ENCODE assay signal across 11 mouse cellular contexts in the genomic region with DNA sequence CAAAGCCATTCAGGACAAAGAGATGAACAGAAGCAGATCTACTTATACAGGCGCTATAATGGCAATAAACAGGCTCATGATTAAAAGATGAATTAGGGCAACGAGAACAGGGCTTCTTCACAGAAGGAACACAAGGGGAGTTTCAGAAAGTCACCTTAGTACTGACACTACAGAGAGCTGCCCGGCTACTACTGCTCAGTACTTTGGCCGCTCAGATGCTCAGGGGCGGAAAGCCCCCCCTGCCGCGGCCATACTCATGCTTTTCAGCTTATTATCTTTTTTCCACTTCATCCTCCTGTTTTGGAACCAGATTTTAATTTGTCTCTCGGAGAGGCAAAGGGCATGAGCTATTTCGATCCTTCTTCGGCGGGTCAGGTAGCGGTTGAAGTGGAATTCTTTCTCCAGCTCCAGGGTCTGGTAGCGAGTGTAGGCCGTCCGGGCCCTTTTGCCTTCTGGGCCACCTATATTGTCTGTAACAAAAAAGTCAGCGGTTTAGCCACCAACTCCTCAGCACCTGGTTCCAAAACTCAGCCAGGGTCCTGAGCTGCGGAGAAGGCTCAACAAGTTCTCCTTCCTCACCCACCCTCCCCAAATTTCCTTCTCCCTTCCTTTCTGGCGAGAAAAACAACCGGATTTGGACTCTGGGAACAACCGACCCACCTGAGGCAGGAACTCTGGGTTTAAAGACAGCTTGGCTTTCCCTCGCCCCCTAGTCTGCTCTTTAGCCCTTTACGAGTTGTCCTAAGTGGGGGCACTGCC. TPM values are rescaled to one million over a fixed set of nuclear protein-coding genes. Genes with fewer than 3 reads are reported as not detected.
DNase-seq lines count a peak whose midpoint lies in the region; ATAC-seq and TF ChIP-seq lines count a peak whose summit lies in the region.
"Had no signal": no experiment of that assay in that cellular context is flagged by ENCODE, and none has a peak within 500 bp of the region (broad histone marks: within the 10 kb centered on the region; RNA-seq: fewer than 3 reads in every experiment).

No protein-coding gene starts in this region.

- TF ChIP-seq CTCF in gastrocnemius, adult 2 months (IDR thresholded peaks at IDR 0.05) = no peak

- H3K4me1 ChIP-seq in intestine, embryonic 15.5 days (replicated peaks) = peaks cover 16% of the 10 kb centered on the region
- no peaks in the 10 kb centered on the region for H3K4me1 ChIP-seq in liver, embryonic 16.5 days (ENCODE audit: control insufficient read depth, low read depth, low read length)

- peak overlapping the region; percentile 82 for H3K27ac ChIP-seq in gastrocnemius, adult 2 months
- 0 out of 2 replicates have a peak overlapping the region, but pooled peaks have one; percentile 52 for H3K27ac ChIP-seq in intestine, embryonic 15.5 days
- no peak overlapping the region for H3K27ac ChIP-seq in liver, embryonic 16.5 days (ENCODE audit: low read length)

- peak overlapping the region; percentile 91 for H3K4me2 ChIP-seq in intestine, embryonic 15.5 days (replicated peaks)
- H3K4me2 ChIP-seq in liver, embryonic 16.5 days (ENCODE audit: low read depth, low read length) = no peak overlapping the region

- H3K27me3 ChIP-seq in intestine, embryonic 15.5 days (replicated peaks) = peaks cover 22% of the 10 kb centered on the region
- peaks cover 89% of the 10 kb centered on the region for H3K27me3 ChIP-seq in liver, embryonic 16.5 days (ENCODE audit: control insufficient read depth, insufficient read depth, low read depth, low read length)

- intact Hi-C loops in gastrocnemius, adult 2 months (cut with DNase I) = no loop called here

- WGBS in intestine, embryonic 15.5 days = 33% methylated on average over 22 of the region's 22 CpGs
- WGBS in liver, embryonic 16.5 days (ENCODE audit: insufficient replicate concordance) = 38% methylated on average over 22 of the region's 22 CpGs

- peak overlapping the region; percentile 81 for H3K9ac ChIP-seq in intestine, embryonic 15.5 days
- H3K9ac ChIP-seq in liver, embryonic 16.5 days (ENCODE audit: low read depth, low read length) = no peak overlapping the region

- DNase-seq in gastrocnemius, adult 2 months = no peak
- no peak for DNase-seq in gastrocnemius, postnatal 4 days (ENCODE audit: low spot score in 2 of 2)
- DNase-seq in ES-CJ7 (ENCODE audit: low read depth, low spot score) = peak; percentile 70
- DNase-seq in frontal cortex, postnatal 14 days (ENCODE audit: low spot score in 2 of 2) = no peak
- DNase-seq in thymus, postnatal 10 days (ENCODE audit: low spot score in 2 of 2) = no peak
- DNase-seq: thymus, adult 18-20 months had no signal

- peak overlapping the region; percentile 79 for H3K4me3 ChIP-seq in gastrocnemius, adult 2 months
- H3K4me3 ChIP-seq in intestine, embryonic 15.5 days (replicated peaks) = peak overlapping the region; percentile 60
- peak overlapping the region; percentile 48; the same call in 1 of the 2 replicates for H3K4me3 ChIP-seq in liver, embryonic 16.5 days (ENCODE audit: low read depth, low read length)

- ATAC-seq in intestine, embryonic 15.5 days = no peak
- ATAC-seq in liver, embryonic 16.5 days (ENCODE audit: low read depth) = no peak
- ATAC-seq in megakaryocyte, adult 5-6 weeks (ENCODE audit: poor library complexity, severe bottlenecking) = no peak

- no peaks in the 10 kb centered on the region for H3K9me3 ChIP-seq in intestine, embryonic 15.5 days
- H3K9me3 ChIP-seq in liver, embryonic 16.5 days (replicated peaks; ENCODE audit: control insufficient read depth, low read length) = no peaks in the 10 kb centered on the region

- H3K36me3 ChIP-seq in intestine, embryonic 15.5 days = no peaks in the 10 kb centered on the region
- no peaks in the 10 kb centered on the region for H3K36me3 ChIP-seq in liver, embryonic 16.5 days (ENCODE audit: control insufficient read depth, insufficient read depth)

RNA-seq across cellular contexts. Expression of a gene that starts 1.8 kb away (rescaled TPM):
- 1 to 10 TPM; 2.2 to 2.9 TPM for total RNA-seq in gastrocnemius, adult 2 months (2021)
- total RNA-seq in gastrocnemius, postnatal 4 days (2021) = 1 to 10 TPM; 4.4 to 5.1 TPM
- 22.9 and 25.1 TPM in 2 replicates for polyA plus RNA-seq in intestine, embryonic 15.5 days (2015; fragmentation: Nextera tagmentation; extraction: Ambion mirVana)
- polyA plus RNA-seq in liver, embryonic 16.5 days (2015; fragmentation: Nextera tagmentation; extraction: Ambion mirVana) = 0.26 and 0.68 TPM in 2 replicates
- 0.09 and 0.13 TPM in 2 replicates for total RNA-seq in megakaryocyte, adult 5-6 weeks (2015)
- total RNA-seq in megakaryocyte, adult 5-6 weeks (2017) = 0.18 TPM in 1 of 2 replicates, not detected in the other
- total RNA-seq: left cerebral cortex, postnatal 36 days; neutrophil, adult 5-6 weeks had no signal

RNA-seq across cellular contexts. Expression of a gene that starts 6.0 kb away (rescaled TPM):
- 1 to 10 TPM; 2.6 to 2.7 TPM for total RNA-seq in gastrocnemius, adult 2 months (2021)
- 1 to 10 TPM; 3.0 to 3.5 TPM for total RNA-seq in gastrocnemius, postnatal 4 days (2021)
- polyA plus RNA-seq in intestine, embryonic 15.5 days (2015; fragmentation: Nextera tagmentation; extraction: Ambion mirVana) = 2.2 and 2.3 TPM in 2 replicates
- not detected in 2 replicates for polyA plus RNA-seq in liver, embryonic 16.5 days (2015; fragmentation: Nextera tagmentation; extraction: Ambion mirVana)
- total RNA-seq in megakaryocyte, adult 5-6 weeks (2015) = not detected in 2 replicates
- total RNA-seq in megakaryocyte, adult 5-6 weeks (2017) = not detected in 2 replicates
- total RNA-seq: left cerebral cortex, postnatal 36 days; neutrophil, adult 5-6 weeks had no signal

RNA-seq across cellular contexts. Expression of a gene that starts 10.6 kb away (rescaled TPM):
- total RNA-seq in gastrocnemius, adult 2 months (2021) = 1 to 10 TPM; 2.8 to 3.1 TPM
- total RNA-seq in gastrocnemius, postnatal 4 days (2021) = 1 to 10 TPM; 3.2 to 4.1 TPM
- polyA plus RNA-seq in intestine, embryonic 15.5 days (2015; fragmentation: Nextera tagmentation; extraction: Ambion mirVana) = 5.8 and 6.2 TPM in 2 replicates
- 0.14 and 0.27 TPM in 2 replicates for polyA plus RNA-seq in liver, embryonic 16.5 days (2015; fragmentation: Nextera tagmentation; extraction: Ambion mirVana)
- 0.93 TPM in 1 of 2 replicates, not detected in the other for total RNA-seq in megakaryocyte, adult 5-6 weeks (2015)
- total RNA-seq in megakaryocyte, adult 5-6 weeks (2017) = not detected in 2 replicates
- total RNA-seq: left cerebral cortex, postnatal 36 days; neutrophil, adult 5-6 weeks had no signal

RNA-seq across cellular contexts. Expression of a gene that starts 10.6 kb away (rescaled TPM):
- total RNA-seq in gastrocnemius, adult 2 months (2021) = under 1 TPM in 1 of 2 experiments, not detected in 1; 0.82 TPM
- total RNA-seq in gastrocnemius, postnatal 4 days (2021) = under 1 TPM in 1 of 2 experiments, not detected in 1; 0.73 TPM
- polyA plus RNA-seq in intestine, embryonic 15.5 days (2015; fragmentation: Nextera tagmentation; extraction: Ambion mirVana) = not detected in 2 replicates
- not detected in 2 replicates for polyA plus RNA-seq in liver, embryonic 16.5 days (2015; fragmentation: Nextera tagmentation; extraction: Ambion mirVana)
- not detected in 2 replicates for total RNA-seq in megakaryocyte, adult 5-6 weeks (2015)
- total RNA-seq in megakaryocyte, adult 5-6 weeks (2017) = not detected in 2 replicates
- total RNA-seq: left cerebral cortex, postnatal 36 days; neutrophil, adult 5-6 weeks had no signal

RNA-seq across cellular contexts. Expression of a gene that starts 11.0 kb away (rescaled TPM):
- total RNA-seq in gastrocnemius, adult 2 months (2021) = 1 to 10 TPM; 2.7 to 3.3 TPM
- total RNA-seq in gastrocnemius, postnatal 4 days (2021) = 10 to 100 TPM in 1 of 2 experiments, 1 to 10 TPM in 1; 9.2 to 11.8 TPM
- 3.7 and 4.5 TPM in 2 replicates for polyA plus RNA-seq in intestine, embryonic 15.5 days (2015; fragmentation: Nextera tagmentation; extraction: Ambion mirVana)
- 0.07 and 0.13 TPM in 2 replicates for polyA plus RNA-seq in liver, embryonic 16.5 days (2015; fragmentation: Nextera tagmentation; extraction: Ambion mirVana)
- total RNA-seq in megakaryocyte, adult 5-6 weeks (2015) = 0.27 TPM in 1 of 2 replicates, not detected in the other
- total RNA-seq in megakaryocyte, adult 5-6 weeks (2017) = 0.28 TPM in 1 of 2 replicates, not detected in the other
- total RNA-seq: left cerebral cortex, postnatal 36 days; neutrophil, adult 5-6 weeks had no signal
